Mouse (Mus musculus): ENCODE measurements around the gene Gm20388. TPM values are rescaled to one million over a fixed set of nuclear protein-coding genes. Genes with fewer than 3 reads are reported as not detected.

Gene Gm20388
- polyA plus RNA-seq, 1 experiment, result 23.9 TPM

GRCm38 (mm10) chr8:122586171-122586570 lies 2675.5 kb downstream of the Gm20388 start:
- H3K4me1 ChIP-seq (ENCODE audit: control insufficient read depth, insufficient read depth, low read length), result no peaks in the 10 kb centered on the region

GRCm38 (mm10) chr8:122586749-122587148 lies 2676.1 kb downstream of the Gm20388 start:
- Histone ChIP-seq H3K4me3 (ENCODE audit: insufficient read depth, low read length) (no peak overlapping the region), H3K4me1 (ENCODE audit: control insufficient read depth, insufficient read depth, low read length) (no peaks in the 10 kb centered on the region), H3K27ac (ENCODE audit: insufficient read depth, low read length) (no peak overlapping the region)
- TF ChIP-seq CTCF (IDR thresholded peaks at IDR 0.05; ENCODE audit: extremely low read depth, insufficient read depth, low read length) (no peak), POLR2A (IDR thresholded peaks at IDR 0.05; ENCODE audit: extremely low read depth, insufficient read depth, low read length) (no peak)

More at GRCm38 (mm10) chr8:122586171-122586570, 2675.5 kb downstream of the Gm20388 start:
- no peak overlapping the region for H3K27ac ChIP-seq (ENCODE audit: insufficient read depth, low read length)
- no peak overlapping the region for H3K4me3 ChIP-seq (ENCODE audit: insufficient read depth, low read length)
- TF ChIP-seq POLR2A (IDR thresholded peaks at IDR 0.05; ENCODE audit: extremely low read depth, insufficient read depth, low read length) (no peak), CTCF (IDR thresholded peaks at IDR 0.05; ENCODE audit: extremely low read depth, insufficient read depth, low read length) (no peak)

GRCm38 (mm10) chr8:122593240-122593639 lies 2682.6 kb downstream of the Gm20388 start:
- Histone ChIP-seq H3K27ac (ENCODE audit: insufficient read depth, low read length) (no peak overlapping the region), H3K4me1 (ENCODE audit: control insufficient read depth, insufficient read depth, low read length) (no peaks in the 10 kb centered on the region), H3K4me3 (ENCODE audit: insufficient read depth, low read length) (no peak overlapping the region)
- TF ChIP-seq CTCF (IDR thresholded peaks at IDR 0.05; ENCODE audit: extremely low read depth, insufficient read depth, low read length) (no peak), POLR2A (IDR thresholded peaks at IDR 0.05; ENCODE audit: extremely low read depth, insufficient read depth, low read length) (no peak)

GRCm38 (mm10) chr8:122593783-122594507 lies 2683.3 kb downstream of the Gm20388 start:
- no peak for TF ChIP-seq CTCF (IDR thresholded peaks at IDR 0.05; ENCODE audit: extremely low read depth, insufficient read depth, low read length)
- TF ChIP-seq POLR2A (IDR thresholded peaks at IDR 0.05; ENCODE audit: extremely low read depth, insufficient read depth, low read length), result no peak
- Histone ChIP-seq H3K27ac (ENCODE audit: insufficient read depth, low read length) (no peak overlapping the region), H3K4me1 (ENCODE audit: control insufficient read depth, insufficient read depth, low read length) (no peaks in the 10 kb centered on the region), H3K4me3 (ENCODE audit: insufficient read depth, low read length) (no peak overlapping the region)

GRCm38 (mm10) chr8:122596031-122596430 lies 2685.4 kb downstream of the Gm20388 start:
- H3K4me3 ChIP-seq (ENCODE audit: insufficient read depth, low read length), result no peak overlapping the region
- no peaks in the 10 kb centered on the region for H3K4me1 ChIP-seq (ENCODE audit: control insufficient read depth, insufficient read depth, low read length)
- no peak overlapping the region for H3K27ac ChIP-seq (ENCODE audit: insufficient read depth, low read length)
- TF ChIP-seq POLR2A (IDR thresholded peaks at IDR 0.05; ENCODE audit: extremely low read depth, insufficient read depth, low read length) (no peak), CTCF (IDR thresholded peaks at IDR 0.05; ENCODE audit: extremely low read depth, insufficient read depth, low read length) (no peak)

GRCm38 (mm10) chr8:122600666-122601065 lies 2690.0 kb downstream of the Gm20388 start:
- H3K27ac ChIP-seq (ENCODE audit: insufficient read depth, low read length), result no peak overlapping the region
- no peak for TF ChIP-seq CTCF (IDR thresholded peaks at IDR 0.05; ENCODE audit: extremely low read depth, insufficient read depth, low read length)
- no peak for TF ChIP-seq POLR2A (IDR thresholded peaks at IDR 0.05; ENCODE audit: extremely low read depth, insufficient read depth, low read length)
- no peak overlapping the region for H3K4me3 ChIP-seq (ENCODE audit: insufficient read depth, low read length)
- no peaks in the 10 kb centered on the region for H3K4me1 ChIP-seq (ENCODE audit: control insufficient read depth, insufficient read depth, low read length)

GRCm38 (mm10) chr8:122604640-122605039 lies 2694.0 kb downstream of the Gm20388 start:
- H3K4me1 ChIP-seq (ENCODE audit: control insufficient read depth, insufficient read depth, low read length), result no peaks in the 10 kb centered on the region
- no peak overlapping the region for H3K27ac ChIP-seq (ENCODE audit: insufficient read depth, low read length)
- no peak for TF ChIP-seq CTCF (IDR thresholded peaks at IDR 0.05; ENCODE audit: extremely low read depth, insufficient read depth, low read length)
- TF ChIP-seq POLR2A (IDR thresholded peaks at IDR 0.05; ENCODE audit: extremely low read depth, insufficient read depth, low read length), result no peak
- H3K4me3 ChIP-seq (ENCODE audit: insufficient read depth, low read length), result no peak overlapping the region

- Histone ChIP-seq H3K4me1 (ENCODE audit: control insufficient read depth, insufficient read depth, low read length) (0 out of 2 replicates have a peak, but pooled peaks cover under 1% of the 10 kb centered on the region), H3K4me3 (ENCODE audit: insufficient read depth, low read length) (no peak overlapping the region)
- TF ChIP-seq CTCF (IDR thresholded peaks at IDR 0.05; ENCODE audit: extremely low read depth, insufficient read depth, low read length) (no peak), POLR2A (IDR thresholded peaks at IDR 0.05; ENCODE audit: extremely low read depth, insufficient read depth, low read length) (no peak)
These were observed 2694.7 kb downstream of the Gm20388 start for GRCm38 (mm10) chr8:122605367-122605766.

GRCm38 (mm10) chr8:122606810-122607209 lies 2696.2 kb downstream of the Gm20388 start:
- 0 out of 2 replicates have a peak, but pooled peaks cover 1% of the 10 kb centered on the region for H3K4me1 ChIP-seq (ENCODE audit: control insufficient read depth, insufficient read depth, low read length)
- TF ChIP-seq CTCF (IDR thresholded peaks at IDR 0.05; ENCODE audit: extremely low read depth, insufficient read depth, low read length) (no peak), POLR2A (IDR thresholded peaks at IDR 0.05; ENCODE audit: extremely low read depth, insufficient read depth, low read length) (no peak)
- H3K27ac ChIP-seq (ENCODE audit: insufficient read depth, low read length), result no peak overlapping the region
- no peak overlapping the region for H3K4me3 ChIP-seq (ENCODE audit: insufficient read depth, low read length)

More at GRCm38 (mm10) chr8:122605367-122605766, 2694.7 kb downstream of the Gm20388 start:
- no peak overlapping the region for H3K27ac ChIP-seq (ENCODE audit: insufficient read depth, low read length)

- Histone ChIP-seq H3K4me1 (ENCODE audit: control insufficient read depth, insufficient read depth, low read length) (peaks cover 7% of the 10 kb centered on the region), H3K27ac (ENCODE audit: insufficient read depth, low read length) (no peak overlapping the region), H3K4me3 (ENCODE audit: insufficient read depth, low read length) (no peak overlapping the region; the same call in 1 of the 2 replicates)
- TF ChIP-seq CTCF (IDR thresholded peaks at IDR 0.05; ENCODE audit: extremely low read depth, insufficient read depth, low read length), result no peak
- no peak for TF ChIP-seq POLR2A (IDR thresholded peaks at IDR 0.05; ENCODE audit: extremely low read depth, insufficient read depth, low read length)
These were observed 2699.6 kb downstream of the Gm20388 start for GRCm38 (mm10) chr8:122610209-122610608.

All from cortical plate, adult 2 months (tissue).